Mouse (Mus musculus) erythroblast, embryonic 14.5 days (primary cell): Measurements from ENCODE around the gene Apol7e.

Source experiments
- GATA1 ChIP-seq: IDR thresholded peaks from 2 replicates; pipeline ENCODE4 v1.6.1; 2012; ENCODE audit warnings: low read length, inconsistent platforms, mixed read lengths
- TAL1 ChIP-seq: IDR thresholded peaks from 3 replicates; pipeline ENCODE4 v1.6.1; 2012; ENCODE audit warnings: low read length, inconsistent platforms, mixed read lengths

DNA sequence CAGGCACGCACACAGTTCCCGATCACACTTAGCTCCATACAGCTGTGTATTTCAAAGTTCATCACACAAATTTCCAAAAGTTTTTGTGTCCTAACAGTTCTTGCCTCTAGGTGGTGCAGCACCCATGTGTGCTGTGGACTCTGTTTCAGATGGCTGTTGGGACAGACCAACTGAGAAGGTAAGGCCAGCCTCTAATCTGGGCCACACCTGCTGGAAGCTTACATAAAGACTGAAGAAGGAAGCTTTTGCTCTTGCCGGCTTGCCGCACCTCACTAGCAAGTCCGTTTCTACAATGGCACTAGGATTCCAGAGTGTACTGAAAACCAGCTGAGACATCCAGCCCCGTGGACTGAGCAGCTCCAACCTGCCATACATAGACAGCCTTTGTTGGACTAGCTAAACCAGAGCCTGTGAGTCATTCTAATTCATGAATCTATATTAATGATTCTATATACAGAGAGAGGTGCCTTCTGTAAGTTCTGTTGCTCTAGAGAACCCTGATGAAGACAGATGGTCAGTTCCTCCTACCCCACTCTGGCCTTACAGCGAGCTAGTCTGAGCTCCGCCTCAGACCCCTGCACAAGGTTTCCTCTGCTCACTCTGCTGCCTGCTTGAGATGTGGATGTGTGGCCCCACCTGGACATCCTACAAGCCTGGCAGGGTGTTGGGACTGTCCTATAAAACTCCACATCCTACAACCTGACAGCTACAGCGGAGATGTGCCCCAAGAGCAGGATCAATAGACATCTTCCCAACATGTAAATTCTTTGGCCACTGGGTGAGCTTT lies 42.0 kb downstream of the Apol7e start:
- no peak for TF ChIP-seq GATA1
- no peak for TF ChIP-seq TAL1
